Mouse (Mus musculus) bone marrow macrophage, adult 2 months (primary cell): Measurements from ENCODE around the gene Ttc33. TPM values are rescaled to one million over a fixed set of nuclear protein-coding genes. Genes with fewer than 3 reads are reported as not detected.

Experiments
- H3K27ac ChIP-seq: 2 replicates; pipeline ENCODE4 v1.5.1; 2012; ENCODE audit warnings: low read depth, low read length; ENCODE audit not compliant: insufficient read depth
- H3K4me1 ChIP-seq: 2 replicates; pipeline ENCODE4 v1.6.1; 2012; ENCODE audit warnings: low read length; ENCODE audit not compliant: control insufficient read depth, insufficient read depth
- H3K4me3 ChIP-seq: 2 replicates; pipeline ENCODE4 v1.5.1; 2012; ENCODE audit warnings: mild to moderate bottlenecking, low read length, moderate library complexity; ENCODE audit not compliant: insufficient read depth
- CTCF ChIP-seq: IDR thresholded peaks from 2 replicates; pipeline ENCODE4 v1.5.1; 2012; ENCODE audit warnings: low read depth, mild to moderate bottlenecking, low read length, moderate library complexity
- POLR2A ChIP-seq: IDR thresholded peaks from 2 replicates; pipeline ENCODE4 v1.6.1; 2012; ENCODE audit warnings: mild to moderate bottlenecking, low read depth, low read length, borderline replicate concordance
- polyA plus RNA-seq: library from polyadenylated mRNA; stranded (reverse); fragments of >200 nt; gene quantifications from 2 replicates; pipeline ENCODE4 v1.2.4, GENCODE M21; 2012; ENCODE audit not compliant: missing spikeins, insufficient read depth, insufficient read length

Ttc33 gene
- polyA plus RNA-seq, 1 experiment, result 44.6 TPM

GRCm38 (mm10) chr15:5144021-5144778, 41.1 kb upstream of the Ttc33 start:
- Histone ChIP-seq H3K4me1 (peaks cover 16% of the 10 kb centered on the region), H3K27ac (peak overlapping the region; percentile 53), H3K4me3 (peak overlapping the region; percentile 95)
- TF ChIP-seq POLR2A (no peak), CTCF (no peak)

GRCm38 (mm10) chr15:5145196-5145945, 40.0 kb upstream of the Ttc33 start:
- Histone ChIP-seq H3K4me3 (no peak overlapping the region), H3K27ac (no peak overlapping the region), H3K4me1 (peaks cover 16% of the 10 kb centered on the region)
- TF ChIP-seq CTCF (no peak), POLR2A (no peak)

DNA sequence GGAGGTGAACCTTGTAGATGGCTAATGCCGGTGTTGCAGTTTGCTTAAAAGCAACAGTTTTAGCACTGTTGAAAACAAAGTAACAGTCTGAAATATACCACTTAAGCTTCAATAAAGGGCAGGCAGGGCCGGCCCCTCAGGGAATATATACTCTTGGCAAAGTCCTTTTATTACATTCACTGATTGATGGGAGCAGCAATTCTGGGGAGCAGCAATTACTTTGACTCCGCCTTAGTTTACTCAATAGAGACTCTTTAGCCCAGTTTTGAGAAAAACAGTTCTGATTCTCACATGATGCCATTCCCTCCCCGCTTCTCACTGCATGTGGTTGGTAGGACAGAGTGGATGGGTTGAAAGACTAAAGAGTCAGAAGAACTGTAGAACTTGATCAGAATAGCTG, 36.1 kb upstream of the Ttc33 start:
- TF ChIP-seq CTCF, result no peak
- TF ChIP-seq POLR2A, result no peak
- no peak overlapping the region for H3K27ac ChIP-seq
- peaks cover 10% of the 10 kb centered on the region for H3K4me1 ChIP-seq
- H3K4me3 ChIP-seq, result no peak overlapping the region

DNA sequence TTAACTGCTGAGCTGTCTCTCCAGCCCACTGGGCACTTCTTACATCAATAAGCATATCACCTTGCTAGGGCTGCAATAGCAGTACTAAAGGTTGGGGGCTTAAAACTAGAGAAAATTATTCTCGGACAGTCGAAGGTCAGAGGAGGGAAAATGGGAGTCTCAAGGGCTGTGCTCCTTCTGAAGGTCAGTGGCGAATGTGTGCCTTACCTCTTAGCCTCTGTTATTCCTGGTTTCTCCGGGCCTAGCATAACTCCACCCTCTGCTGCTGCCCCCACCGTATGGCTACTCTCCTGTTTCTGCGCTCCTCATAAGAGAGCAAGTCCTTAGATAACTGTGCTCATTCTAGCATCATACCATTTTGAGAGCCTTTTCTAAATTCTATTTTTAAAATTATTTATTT, 33.2 kb upstream of the Ttc33 start:
- no peak overlapping the region for H3K4me3 ChIP-seq
- H3K4me1 ChIP-seq, result peaks cover 16% of the 10 kb centered on the region
- no peak overlapping the region for H3K27ac ChIP-seq
- TF ChIP-seq CTCF (no peak), POLR2A (no peak)

DNA sequence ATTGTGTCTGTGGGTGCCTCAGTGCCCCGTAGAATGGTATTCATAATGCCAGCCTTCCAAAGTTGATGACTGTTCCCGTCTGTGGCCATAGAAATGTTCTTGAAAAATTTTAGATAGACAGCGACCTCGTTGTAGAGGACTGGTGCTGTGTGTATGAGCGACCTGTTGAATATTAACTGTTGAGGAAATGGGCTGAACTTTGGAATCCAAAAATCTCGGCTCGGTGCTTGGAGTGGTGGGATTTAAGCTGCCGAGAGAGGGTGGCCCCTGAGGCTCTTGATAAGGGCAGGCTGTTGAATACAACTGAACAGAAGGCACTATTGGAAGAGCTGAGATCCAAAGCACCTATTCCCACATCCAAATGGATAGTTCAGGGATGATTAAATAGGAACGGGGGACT, 30.7 kb upstream of the Ttc33 start:
- Histone ChIP-seq H3K4me1 (peaks cover 23% of the 10 kb centered on the region), H3K27ac (no peak overlapping the region), H3K4me3 (no peak overlapping the region)
- TF ChIP-seq POLR2A, result no peak
- TF ChIP-seq CTCF, result no peak

GRCm38 (mm10) chr15:5155093-5155492, 30.2 kb upstream of the Ttc33 start:
- Histone ChIP-seq H3K4me1 (peaks cover 27% of the 10 kb centered on the region), H3K4me3 (no peak overlapping the region), H3K27ac (no peak overlapping the region)
- TF ChIP-seq POLR2A (no peak), CTCF (no peak)

DNA sequence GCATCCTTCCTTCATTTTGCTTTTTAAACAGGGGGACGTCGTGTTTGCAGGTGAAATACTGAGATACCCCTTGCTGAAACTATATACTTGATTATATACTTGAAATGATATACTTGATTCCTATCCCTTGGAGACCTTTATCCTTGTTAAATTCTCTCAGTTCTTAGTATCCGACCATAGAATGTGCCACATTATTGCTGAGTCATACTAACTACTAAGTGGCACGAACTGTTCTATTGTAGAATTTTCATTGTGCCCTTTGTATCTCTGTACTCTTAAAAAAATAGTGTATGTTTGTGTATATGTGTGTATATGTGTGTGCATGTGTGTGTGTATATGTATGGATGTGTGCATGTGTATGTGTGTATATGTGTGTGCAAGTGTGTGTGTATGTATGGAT, 29.0 kb upstream of the Ttc33 start:
- H3K4me3 ChIP-seq, result no peak overlapping the region
- H3K27ac ChIP-seq, result no peak overlapping the region
- no peak for TF ChIP-seq POLR2A
- TF ChIP-seq CTCF, result no peak
- peaks cover 27% of the 10 kb centered on the region for H3K4me1 ChIP-seq

- no peak for TF ChIP-seq CTCF
- no peak for TF ChIP-seq POLR2A
- H3K4me3 ChIP-seq, result no peak overlapping the region
- peaks cover 27% of the 10 kb centered on the region for H3K4me1 ChIP-seq
- H3K27ac ChIP-seq, result no peak overlapping the region
These were observed 27.9 kb upstream of the Ttc33 start for GRCm38 (mm10) chr15:5157386-5157785.

DNA sequence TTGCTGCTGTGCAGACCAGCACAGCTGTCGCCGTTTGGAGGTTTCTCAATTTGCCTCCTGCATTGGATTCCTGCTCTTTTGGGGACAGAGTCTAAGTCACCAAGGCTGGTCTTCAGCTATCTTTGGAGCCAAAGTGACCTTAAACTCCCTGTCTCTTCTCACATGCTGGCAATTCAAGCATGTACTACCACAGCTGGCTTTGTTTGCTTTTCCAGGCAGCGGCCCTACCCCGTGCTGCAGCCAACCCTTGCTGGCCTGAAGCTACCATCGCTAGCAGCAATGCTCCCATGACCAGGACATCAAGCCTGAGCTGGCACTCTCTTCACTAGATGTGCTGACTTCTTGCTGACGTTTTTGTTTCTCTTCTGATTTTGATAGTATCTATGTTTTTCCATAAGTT, 26.5 kb upstream of the Ttc33 start:
- H3K4me3 ChIP-seq, result no peak overlapping the region
- no peak overlapping the region for H3K27ac ChIP-seq
- peaks cover 27% of the 10 kb centered on the region for H3K4me1 ChIP-seq
- TF ChIP-seq CTCF (no peak), POLR2A (no peak)

DNA sequence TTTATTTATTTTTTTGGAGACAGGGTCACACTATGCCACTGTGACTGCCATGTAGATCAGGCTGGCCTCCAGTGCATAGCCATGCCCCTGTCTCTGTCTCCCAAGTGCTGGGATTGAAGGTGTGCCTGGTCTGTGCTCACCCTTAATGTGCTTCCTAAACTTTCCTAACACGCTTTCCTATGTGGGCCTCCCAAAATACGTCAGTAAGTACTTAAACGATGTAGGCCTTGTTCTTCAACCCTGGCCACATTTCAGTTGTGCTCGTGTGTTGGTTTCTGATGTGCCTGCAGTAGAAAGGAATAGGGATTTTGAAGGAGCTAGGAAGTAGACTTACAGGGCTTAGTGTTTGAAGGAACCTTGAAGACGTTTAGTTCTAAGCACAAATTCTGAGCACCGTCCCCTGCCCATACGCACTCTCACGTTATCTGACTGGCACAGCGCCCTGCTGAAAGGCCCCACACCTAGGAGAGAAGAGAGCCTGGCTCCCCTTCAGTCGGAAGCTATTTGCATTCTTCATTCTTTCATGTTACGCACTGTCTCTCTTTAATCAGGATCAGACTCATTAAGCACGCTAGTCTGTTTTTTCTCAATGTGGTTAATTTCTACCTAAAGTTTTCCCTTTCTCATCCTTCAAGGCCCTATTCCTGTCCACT, 20.1 kb upstream of the Ttc33 start:
- Histone ChIP-seq H3K27ac (no peak overlapping the region), H3K4me3 (no peak overlapping the region), H3K4me1 (no peaks in the 10 kb centered on the region)
- TF ChIP-seq POLR2A (no peak), CTCF (no peak)
